Mouse (Mus musculus) limb, embryonic 10.5 days (tissue): Measurements from ENCODE around the gene Olfr816. TPM values are rescaled to one million over a fixed set of nuclear protein-coding genes. Genes with fewer than 3 reads are reported as not detected.
"Not testable (repeated sequence)": the region's sequence is repeated elsewhere in the genome, so short reads cannot be mapped to it uniquely, and the experiment has no call there.

Source experiments
- DNase-seq: peaks from one replicate; pipeline ENCODE4 v3.0.0-alpha.2; 2017; ENCODE audit warnings: low spot score
- H3K27ac ChIP-seq: fragments of 300-500 bp; sonication (generic); 2 replicates; pipeline ENCODE4 v1.5.1; 2016; ENCODE audit warnings: mild to moderate bottlenecking
- H3K27me3 ChIP-seq: fragments of 300-500 bp; sonication (generic); 2 replicates; pipeline ENCODE4 v1.6.1; 2016; ENCODE audit warnings: low read depth, mild to moderate bottlenecking; ENCODE audit not compliant: poor library complexity, severe bottlenecking
- H3K36me3 ChIP-seq: fragments of 300-500 bp; sonication (generic); 2 replicates; pipeline ENCODE4 v1.6.1; 2016; ENCODE audit warnings: mild to moderate bottlenecking, moderate library complexity
- H3K4me1 ChIP-seq: fragments of 300-500 bp; sonication (generic); 2 replicates; pipeline ENCODE4 v1.6.1; 2016
- H3K4me3 ChIP-seq: fragments of 300-500 bp; sonication (generic); 2 replicates; pipeline ENCODE4 v1.5.1; 2016; ENCODE audit warnings: mild to moderate bottlenecking, moderate library complexity
- H3K9me3 ChIP-seq: fragments of 300-500 bp; sonication (generic); replicated peaks from 2 replicates; pipeline ENCODE4 v1.6.1; 2016; ENCODE audit warnings: mild to moderate bottlenecking
- WGBS: fragments of 180-500 bp; shearing (Covaris S2); methylation state at CpG from one replicate; pipeline ENCODE4 v1.1.7; 2016; 5-methylcytosine and 5-hydroxymethylcytosine counted together
- polyA plus RNA-seq: library from polyadenylated mRNA; unstranded; fragments of >200 nt; fragmentation: Nextera tagmentation; extraction: Ambion mirVana; gene quantifications from 2 replicates; pipeline ENCODE4 v1.2.1, GENCODE M21; 2016

The Olfr816 gene
- not detected in 2 replicates for polyA plus RNA-seq

- no peaks in the 10 kb centered on the region for H3K9me3 ChIP-seq
- H3K27me3 ChIP-seq, result no peaks in the 10 kb centered on the region
- 73% methylated on average over 1 of the region's 1 CpGs for WGBS
- H3K4me3 ChIP-seq, result no peak within 1 kb of the TSS
- no peaks in the 10 kb centered on the region for H3K4me1 ChIP-seq
- H3K36me3 ChIP-seq, result no peaks in the 10 kb centered on the region
- no peak for DNase-seq
- no peak within 1 kb of the TSS for H3K27ac ChIP-seq
Measured at GRCm38 (mm10) chr10:129915497-129915896, at the start of gene Olfr816. Gene Olfr816 (minus strand): TSS chr10:129915597.

GRCm38 (mm10) chr10:129949000-129949399, 33.6 kb upstream of the Olfr816 start, which contains the start of gene Olfr818:
Gene Olfr818 (minus strand): TSS chr10:129949100.
- WGBS, result 93% methylated on average over 2 of the region's 2 CpGs
- Histone ChIP-seq H3K4me1 (no peaks in the 10 kb centered on the region), H3K9me3 (no peaks in the 10 kb centered on the region), H3K27ac (no peak within 1 kb of the TSS), H3K36me3 (no peaks in the 10 kb centered on the region), H3K27me3 (no peaks in the 10 kb centered on the region), H3K4me3 (no peak within 1 kb of the TSS)
- DNase-seq, result no peak

GRCm38 (mm10) chr10:129905767-129906166, 9.6 kb downstream of the Olfr816 start, which contains the start of gene Olfr815:
Gene Olfr815 (minus strand): TSS chr10:129905867.
- DNase-seq, H3K27ac ChIP-seq, H3K4me1 ChIP-seq, H3K4me3 ChIP-seq, H3K27me3 ChIP-seq, H3K9me3 ChIP-seq, H3K36me3 ChIP-seq: not testable (repeated sequence)
- 82% methylated on average over 1 of the region's 1 CpGs for WGBS

- no peaks in the 10 kb centered on the region for H3K9me3 ChIP-seq
- no peaks in the 10 kb centered on the region for H3K27me3 ChIP-seq
- DNase-seq, result no peak
- no peaks in the 10 kb centered on the region for H3K36me3 ChIP-seq
- no peak overlapping the region for H3K27ac ChIP-seq
- no peaks in the 10 kb centered on the region for H3K4me1 ChIP-seq
- H3K4me3 ChIP-seq, result no peak overlapping the region
- WGBS, result 93% methylated on average over 7 of the region's 7 CpGs
Measured at GRCm38 (mm10) chr10:129885934-129886333, 29.5 kb downstream of the Olfr816 start.

GRCm38 (mm10) chr10:129885496-129885895, 29.9 kb downstream of the Olfr816 start:
- WGBS, result 70% methylated on average over 6 of the region's 6 CpGs
- DNase-seq, H3K4me1 ChIP-seq, H3K27ac ChIP-seq, H3K9me3 ChIP-seq, H3K27me3 ChIP-seq, H3K36me3 ChIP-seq, H3K4me3 ChIP-seq: not testable (repeated sequence)

- not testable (repeated sequence) for H3K36me3 ChIP-seq, H3K27me3 ChIP-seq, H3K4me3 ChIP-seq, H3K27ac ChIP-seq, H3K4me1 ChIP-seq, DNase-seq, H3K9me3 ChIP-seq
- 73% methylated on average over 1 of the region's 1 CpGs for WGBS
Measured at GRCm38 (mm10) chr10:129879751-129880150, 35.6 kb downstream of the Olfr816 start, which contains the start of gene Olfr814. Gene Olfr814 (minus strand): TSS chr10:129879851.

Other genes starting within 250 kb of the Olfr816 start
- not detected in 2 replicates for gene Olfr801, start 241.7 kb downstream of the Olfr816 start, polyA plus RNA-seq
- 0.03 TPM in 1 of 2 replicates, not detected in the other for gene Olfr802, start 227.4 kb downstream of the Olfr816 start, polyA plus RNA-seq
- gene Olfr803, start 221.3 kb downstream of the Olfr816 start, polyA plus RNA-seq, result not detected in 2 replicates
- not detected in 2 replicates for gene Olfr804, start 212.4 kb downstream of the Olfr816 start, polyA plus RNA-seq
- gene Olfr805, start 186.2 kb downstream of the Olfr816 start, polyA plus RNA-seq, result not detected in 2 replicates
- not detected in 2 replicates for gene Olfr806, start 173.7 kb downstream of the Olfr816 start, polyA plus RNA-seq
- not detected in 2 replicates for gene Olfr807, start 157.8 kb downstream of the Olfr816 start, polyA plus RNA-seq
- gene Olfr808, start 150.1 kb downstream of the Olfr816 start, polyA plus RNA-seq, result not detected in 2 replicates
- not detected in 2 replicates for gene Olfr809, start 141.0 kb downstream of the Olfr816 start, polyA plus RNA-seq
- gene Olfr810, start 120.7 kb downstream of the Olfr816 start, polyA plus RNA-seq, result not detected in 2 replicates
- gene Olfr811, start 111.2 kb downstream of the Olfr816 start, polyA plus RNA-seq, result not detected in 2 replicates
- not detected in 2 replicates for gene Olfr812, start 69.5 kb downstream of the Olfr816 start, polyA plus RNA-seq
- gene Olfr813, start 60.2 kb downstream of the Olfr816 start, polyA plus RNA-seq, result not detected in 2 replicates
- gene Olfr814, start 35.7 kb downstream of the Olfr816 start, polyA plus RNA-seq, result not detected in 2 replicates
- gene Olfr815, start 9.7 kb downstream of the Olfr816 start, polyA plus RNA-seq, result not detected in 2 replicates
- gene Olfr818, start 33.5 kb upstream of the Olfr816 start, polyA plus RNA-seq, result not detected in 2 replicates
- gene Olfr819, start 51.7 kb upstream of the Olfr816 start, polyA plus RNA-seq, result not detected in 2 replicates
- gene Olfr247, start 60.5 kb upstream of the Olfr816 start, polyA plus RNA-seq, result not detected in 2 replicates
- gene Gm10310, start 69.5 kb upstream of the Olfr816 start, polyA plus RNA-seq, result not detected in 2 replicates
- not detected in 2 replicates for gene Olfr820, start 97.0 kb upstream of the Olfr816 start, polyA plus RNA-seq
- gene Olfr821, start 114.8 kb upstream of the Olfr816 start, polyA plus RNA-seq, result not detected in 2 replicates
- gene Olfr822, start 155.6 kb upstream of the Olfr816 start, polyA plus RNA-seq, result not detected in 2 replicates
- gene Olfr823, start 199.8 kb upstream of the Olfr816 start, polyA plus RNA-seq, result not detected in 2 replicates
- gene Olfr824, start 214.4 kb upstream of the Olfr816 start, polyA plus RNA-seq, result not detected in 2 replicates